Comparison of ENCODE assay signal across 27 mouse cellular contexts in the genomic region with DNA sequence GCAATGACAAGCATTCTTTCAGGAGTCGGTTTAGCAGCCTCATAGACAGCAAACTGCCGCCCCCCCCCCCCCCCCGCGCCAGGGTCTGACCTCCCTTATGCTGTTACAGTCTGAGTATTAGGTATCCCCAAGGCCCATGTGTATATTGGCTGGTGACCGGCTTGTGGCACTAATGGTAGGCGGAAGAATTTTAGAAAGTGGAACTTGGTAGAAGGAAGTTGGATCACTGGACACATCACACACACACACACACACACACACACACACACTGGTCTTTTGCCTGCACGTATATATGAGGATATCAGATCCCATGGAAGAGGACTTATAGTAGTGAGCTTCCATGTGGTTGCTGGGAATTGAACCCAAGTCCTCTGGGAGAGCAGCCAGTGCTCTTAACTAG. TPM values are rescaled to one million over a fixed set of nuclear protein-coding genes. Genes with fewer than 3 reads are reported as not detected.
"Had no signal": no experiment of that assay in that cellular context is flagged by ENCODE, and none has a peak within 500 bp of the region (broad histone marks: within the 10 kb centered on the region; RNA-seq: fewer than 3 reads in every experiment).

No protein-coding gene starts in this region.

- H3K4me1 ChIP-seq: hindbrain, embryonic 12.5 days; limb, embryonic 15.5 days had no signal

- H3K27me3 ChIP-seq: heart, embryonic 12.5 days; hindbrain, embryonic 12.5 days; intestine, embryonic 15.5 days; limb, embryonic 13.5 days; limb, embryonic 15.5 days had no signal

- DNase-seq: gastrocnemius, postnatal 14 days; gastrocnemius, postnatal 36 days; heart, adult 18-20 months; heart, postnatal 10 days; heart, postnatal 4 days; kidney, adult 18-20 months; kidney, adult 8-10 months; kidney, postnatal 10 days; kidney, postnatal 25 days; kidney, postnatal 4 days; layer of hippocampus, postnatal 36 days; left cerebral cortex, postnatal 4 days had no signal

- H3K4me3 ChIP-seq: heart, embryonic 10.5 days; heart, embryonic 12.5 days; hindbrain, embryonic 10.5 days; hindbrain, embryonic 12.5 days; intestine, embryonic 15.5 days; layer of hippocampus, adult 2 months; limb, embryonic 13.5 days; limb, embryonic 15.5 days had no signal

- H3K9me3 ChIP-seq: heart, embryonic 10.5 days; heart, embryonic 12.5 days; hindbrain, embryonic 10.5 days; hindbrain, embryonic 12.5 days; intestine, embryonic 15.5 days; limb, embryonic 13.5 days; limb, embryonic 15.5 days had no signal

- H3K36me3 ChIP-seq: heart, embryonic 10.5 days; heart, embryonic 12.5 days; hindbrain, embryonic 12.5 days; intestine, embryonic 15.5 days had no signal

- ATAC-seq: hindbrain, embryonic 16.5 days; inflammation-experienced regulatory T-cells, adult 6 months; intestine, embryonic 15.5 days; intestine, postnatal 0 days had no signal

- H3K9ac ChIP-seq: heart, embryonic 12.5 days; hindbrain, embryonic 12.5 days; hindbrain, embryonic 14.5 days; intestine, embryonic 15.5 days; limb, embryonic 13.5 days; limb, embryonic 15.5 days had no signal

- H3K4me2 ChIP-seq: heart, embryonic 12.5 days; hindbrain, embryonic 12.5 days; hindbrain, embryonic 14.5 days; intestine, embryonic 15.5 days; limb, embryonic 13.5 days; limb, embryonic 15.5 days had no signal

- H3K27ac ChIP-seq: heart, embryonic 10.5 days; hindbrain, embryonic 10.5 days; hindbrain, embryonic 12.5 days; hindbrain, embryonic 14.5 days; intestine, embryonic 15.5 days; layer of hippocampus, adult 2 months; limb, embryonic 13.5 days; limb, embryonic 15.5 days had no signal

RNA-seq across cellular contexts. Expression of gene Gp9, which starts 24.6 kb away (rescaled TPM):
- total RNA-seq: gastrocnemius, adult 18-20 months; gastrocnemius, adult 8-10 months; gastrocnemius, postnatal 14 days; gastrocnemius, postnatal 36 days; left cerebral cortex, postnatal 4 days had no signal
- polyA plus RNA-seq: liver, adult 2 months had no signal
